Mouse (Mus musculus) midbrain, embryonic 10.5 days (tissue): ENCODE results near the gene Gsg1l. TPM values are rescaled to one million over a fixed set of nuclear protein-coding genes. Genes with fewer than 3 reads are reported as not detected.

Experiments
- DNase-seq: peaks from one replicate; pipeline ENCODE4 v3.0.0-alpha.2; 2017; ENCODE audit warnings: low spot score
- H3K27ac ChIP-seq: fragments of 300-500 bp; sonication (generic); replicated peaks from 2 replicates; pipeline ENCODE4 v1.5.1; 2016; ENCODE audit warnings: mild to moderate bottlenecking
- H3K27me3 ChIP-seq: fragments of 300-500 bp; sonication (generic); 2 replicates; pipeline ENCODE4 v1.6.1; 2016; ENCODE audit warnings: low read depth, mild to moderate bottlenecking; ENCODE audit not compliant: poor library complexity, severe bottlenecking
- H3K36me3 ChIP-seq: fragments of 300-500 bp; sonication (generic); 2 replicates; pipeline ENCODE4 v1.6.1; 2016; ENCODE audit warnings: mild to moderate bottlenecking, moderate library complexity
- H3K4me1 ChIP-seq: fragments of 300-500 bp; sonication (generic); 2 replicates; pipeline ENCODE4 v1.6.1; 2016
- H3K4me3 ChIP-seq: fragments of 300-500 bp; sonication (generic); 2 replicates; pipeline ENCODE4 v1.5.1; 2016; ENCODE audit warnings: mild to moderate bottlenecking, moderate library complexity
- H3K9me3 ChIP-seq: fragments of 300-500 bp; sonication (generic); replicated peaks from 2 replicates; pipeline ENCODE4 v1.6.1; 2016; ENCODE audit warnings: mild to moderate bottlenecking
- WGBS: fragments of 180-500 bp; shearing (Covaris S2); methylation state at CpG from one replicate; pipeline ENCODE4 v1.1.7; 2016; 5-methylcytosine and 5-hydroxymethylcytosine counted together
- polyA plus RNA-seq: library from polyadenylated mRNA; unstranded; fragments of >200 nt; fragmentation: Nextera tagmentation; extraction: Ambion mirVana; gene quantifications from 2 replicates; pipeline ENCODE4 v1.2.1, GENCODE M21; 2016

Gsg1l gene
- polyA plus RNA-seq, 1 experiment from 2014 or later = 1.1 TPM

DNA sequence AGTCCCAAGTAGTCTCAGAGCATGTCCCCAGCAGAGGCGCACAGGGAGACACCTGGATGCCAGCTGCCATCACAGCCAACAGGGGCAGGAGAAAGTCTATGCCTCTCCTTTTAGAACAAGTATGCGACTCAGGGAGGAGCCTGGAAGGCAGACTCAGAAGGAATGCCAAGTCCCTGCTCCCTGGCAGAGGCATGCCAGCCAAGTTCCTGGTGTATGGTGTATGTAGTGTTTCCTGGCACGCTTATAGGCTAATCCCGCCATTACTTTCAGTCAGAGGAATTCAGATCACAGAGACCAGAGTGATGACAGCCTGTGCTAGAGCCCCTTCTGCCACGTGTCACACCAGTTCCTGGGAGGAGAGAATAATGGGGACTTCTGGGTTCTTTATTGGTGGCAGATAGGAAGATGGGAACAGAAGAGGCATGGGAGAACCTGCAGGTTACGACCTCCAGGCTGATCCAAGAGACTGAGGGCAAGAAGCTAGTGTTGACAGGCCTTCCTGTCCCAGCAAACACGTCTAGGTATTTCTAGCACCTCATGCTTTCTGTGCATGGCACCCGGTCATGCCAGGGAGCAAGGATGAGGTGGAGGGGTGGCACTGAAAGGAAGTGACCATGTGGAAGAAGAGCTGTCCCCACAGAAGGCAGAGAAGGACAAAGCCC lies 235.2 kb downstream of the Gsg1l start:
- Histone ChIP-seq H3K9me3 (no peaks in the 10 kb centered on the region), H3K4me1 (no peaks in the 10 kb centered on the region), H3K4me3 (no peak overlapping the region), H3K27ac (no peak overlapping the region), H3K27me3 (no peaks in the 10 kb centered on the region), H3K36me3 (peaks cover 32% of the 10 kb centered on the region)
- WGBS = 86% methylated on average over 8 of the region's 8 CpGs
- no peak for DNase-seq

DNA sequence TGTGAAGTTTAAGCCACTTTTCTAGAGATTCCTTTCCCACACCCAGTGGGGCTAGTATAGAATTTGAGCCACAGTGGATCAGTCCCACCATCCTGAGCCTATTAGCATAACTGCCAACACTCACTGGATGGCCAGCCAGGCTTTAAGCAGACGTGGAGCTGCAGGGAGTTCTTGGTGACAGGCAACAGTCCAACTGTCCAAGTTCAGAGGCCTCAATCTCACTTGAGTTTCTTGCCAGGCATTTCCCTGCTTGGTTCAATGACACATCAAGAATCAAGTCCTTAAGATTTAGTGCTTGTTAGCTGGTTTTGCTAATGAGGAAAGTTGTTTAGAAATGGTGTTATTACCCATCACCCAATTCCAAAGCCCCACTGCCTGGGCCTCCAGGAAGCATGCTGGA lies 236.6 kb downstream of the Gsg1l start:
- no peak overlapping the region for H3K4me3 ChIP-seq
- no peaks in the 10 kb centered on the region for H3K4me1 ChIP-seq
- DNase-seq = no peak
- 76% methylated on average over 1 of the region's 1 CpGs for WGBS
- peaks cover 18% of the 10 kb centered on the region for H3K36me3 ChIP-seq
- no peaks in the 10 kb centered on the region for H3K27me3 ChIP-seq
- H3K9me3 ChIP-seq = no peaks in the 10 kb centered on the region
- no peak overlapping the region for H3K27ac ChIP-seq

DNA sequence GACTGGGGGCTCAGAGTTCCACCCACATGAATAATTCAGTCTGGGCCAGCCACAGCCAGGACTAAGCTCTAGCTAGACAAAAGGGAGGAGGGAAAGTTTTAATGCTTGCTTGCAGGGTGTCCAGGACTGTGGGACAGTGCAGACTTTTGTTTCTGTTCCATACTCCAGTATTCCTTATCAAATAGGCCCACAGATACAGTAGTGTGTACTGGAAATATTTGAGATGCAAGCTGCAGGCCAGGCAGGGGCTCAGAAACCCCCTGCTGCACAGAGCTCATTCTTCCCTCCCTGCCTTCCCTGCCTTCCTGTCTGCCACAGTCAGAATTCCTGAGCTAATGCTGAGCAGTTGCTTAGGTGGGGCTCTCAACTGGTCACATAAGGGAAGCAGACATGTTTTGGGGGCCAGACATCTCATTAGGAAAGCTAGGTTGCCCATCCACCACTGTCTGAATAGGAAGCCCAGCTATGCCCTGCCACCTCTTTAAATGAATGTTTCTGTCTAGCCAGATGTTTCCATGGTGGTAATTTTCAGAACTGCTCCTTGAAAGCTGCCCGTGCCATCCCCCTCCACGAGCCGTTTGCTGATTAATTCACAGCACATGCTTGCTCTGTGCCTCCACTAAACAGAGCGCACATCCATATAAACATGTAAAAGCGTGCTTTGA lies 244.0 kb downstream of the Gsg1l start:
- peak overlapping the region; percentile 84 for H3K27ac ChIP-seq
- no peaks in the 10 kb centered on the region for H3K9me3 ChIP-seq
- H3K4me3 ChIP-seq = no peak overlapping the region
- H3K27me3 ChIP-seq = no peaks in the 10 kb centered on the region
- peaks cover 16% of the 10 kb centered on the region; the same call in 1 of the 2 replicates for H3K36me3 ChIP-seq
- peak; percentile 28 for DNase-seq
- H3K4me1 ChIP-seq = peaks cover 20% of the 10 kb centered on the region
- WGBS = 53% methylated on average over 5 of the region's 5 CpGs

DNA sequence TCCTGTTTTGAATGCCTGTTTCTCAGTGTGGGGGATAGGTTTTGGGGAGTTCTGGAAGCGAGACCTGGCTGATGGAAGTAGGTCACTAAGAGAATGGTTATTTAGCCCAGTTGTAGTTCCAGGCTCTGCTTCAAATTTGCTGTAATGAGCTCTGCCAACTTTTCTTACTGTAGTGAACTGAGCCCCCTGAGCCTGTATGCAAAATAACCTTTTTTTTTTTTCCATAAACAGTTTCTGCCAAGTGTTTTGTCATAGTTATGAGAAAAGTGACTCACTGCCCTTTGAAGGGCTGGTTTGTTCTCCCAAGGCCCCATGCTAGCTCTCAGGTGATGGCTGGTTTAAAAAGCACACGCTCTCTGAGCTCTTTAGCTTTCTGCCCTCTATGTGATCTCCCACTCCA lies 248.7 kb downstream of the Gsg1l start:
- Histone ChIP-seq H3K27ac (no peak overlapping the region), H3K4me1 (peaks cover 23% of the 10 kb centered on the region)
- 93% methylated on average over 2 of the region's 2 CpGs for WGBS

DNA sequence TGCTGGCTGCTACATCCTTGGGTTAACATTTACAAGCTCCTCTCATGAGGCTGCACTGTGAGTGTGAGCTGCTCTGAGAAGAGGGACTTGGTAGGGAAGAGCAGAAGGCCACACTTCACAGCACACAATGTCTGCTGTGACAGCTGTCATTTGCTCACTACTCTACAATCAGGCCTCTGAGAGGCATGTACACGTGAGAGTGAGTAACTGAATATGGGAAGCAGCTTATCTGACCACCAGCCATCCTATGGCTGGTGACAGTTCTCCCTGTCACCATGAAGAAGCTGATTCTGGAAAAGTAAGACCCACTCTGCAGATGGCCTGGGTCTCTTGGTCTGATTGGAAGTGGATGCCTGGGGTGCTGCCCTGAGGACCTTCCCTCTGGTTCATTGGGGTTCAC lies 249.4 kb downstream of the Gsg1l start:
- peaks cover 18% of the 10 kb centered on the region; the same call in 1 of the 2 replicates for H3K36me3 ChIP-seq
- H3K4me1 ChIP-seq = peaks cover 17% of the 10 kb centered on the region
- no peak for DNase-seq
- H3K27me3 ChIP-seq = no peaks in the 10 kb centered on the region
- no peak overlapping the region for H3K4me3 ChIP-seq
- H3K9me3 ChIP-seq = no peaks in the 10 kb centered on the region
- no peak overlapping the region for H3K27ac ChIP-seq
- 79% methylated on average over 1 of the region's 1 CpGs for WGBS

More for the DNA sequence above, 248.7 kb downstream of the Gsg1l start:
- H3K36me3 ChIP-seq = peaks cover 18% of the 10 kb centered on the region; the same call in 1 of the 2 replicates
- H3K4me3 ChIP-seq = no peak overlapping the region
- no peaks in the 10 kb centered on the region for H3K27me3 ChIP-seq
- DNase-seq = no peak
- no peaks in the 10 kb centered on the region for H3K9me3 ChIP-seq

DNA sequence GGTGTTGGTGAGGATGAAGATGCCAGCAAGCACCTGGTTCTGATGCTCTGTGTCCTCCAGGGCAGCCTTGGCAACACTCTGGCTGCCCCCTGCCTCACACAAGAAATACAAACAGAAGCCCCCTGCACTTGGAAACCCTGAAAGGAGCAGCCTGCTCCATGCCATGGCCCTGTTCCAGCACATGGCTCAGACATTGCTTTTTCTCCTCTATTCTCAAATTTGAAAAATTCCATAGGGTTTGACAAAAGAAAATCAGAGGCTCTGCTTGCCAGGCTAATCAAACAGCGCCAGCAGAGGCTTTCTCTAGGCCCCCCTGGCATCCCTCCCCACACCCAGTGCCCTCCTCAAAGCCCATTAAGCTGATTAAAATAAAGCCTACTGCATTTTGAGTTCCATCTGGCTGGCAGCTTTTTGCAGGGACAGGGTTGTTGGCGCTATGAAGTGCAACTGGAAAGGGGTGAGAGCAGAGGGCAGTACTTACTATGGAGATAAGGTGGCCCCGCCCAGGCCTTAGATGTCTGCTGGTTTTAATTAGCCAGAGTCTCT lies 253.0 kb downstream of the Gsg1l start:
- no peak overlapping the region for H3K4me3 ChIP-seq
- 65% methylated on average over 3 of the region's 3 CpGs for WGBS
- no peaks in the 10 kb centered on the region for H3K9me3 ChIP-seq
- peak overlapping the region; percentile 33; the same call in 1 of the 2 replicates for H3K27ac ChIP-seq
- H3K36me3 ChIP-seq = peaks cover 10% of the 10 kb centered on the region; the same call in 1 of the 2 replicates
- DNase-seq = no peak
- H3K27me3 ChIP-seq = no peaks in the 10 kb centered on the region
- H3K4me1 ChIP-seq = peaks cover 18% of the 10 kb centered on the region

DNA sequence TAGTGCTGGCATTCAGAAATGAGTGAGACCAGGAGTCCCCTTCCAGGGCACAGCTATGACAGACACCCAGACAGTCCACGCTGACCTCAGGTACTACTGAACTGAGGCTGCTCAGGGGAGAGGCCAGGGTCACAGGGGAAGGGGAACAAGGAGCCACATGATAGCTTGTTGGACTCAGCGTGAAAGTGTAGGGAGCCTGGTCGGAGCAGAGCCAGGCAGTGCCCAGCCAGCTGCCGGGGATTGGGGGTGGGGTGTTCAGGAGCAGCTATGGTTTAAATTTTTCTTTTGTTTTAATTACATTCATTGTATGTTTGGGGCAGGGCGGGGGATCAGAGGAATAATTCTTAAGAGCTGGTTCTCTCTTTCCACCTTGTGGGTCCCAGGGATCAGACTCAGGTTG lies 253.7 kb downstream of the Gsg1l start:
- H3K9me3 ChIP-seq = no peaks in the 10 kb centered on the region
- no peak overlapping the region for H3K4me3 ChIP-seq
- DNase-seq = no peak
- peaks cover 18% of the 10 kb centered on the region for H3K4me1 ChIP-seq
- no peaks in the 10 kb centered on the region for H3K27me3 ChIP-seq
- WGBS = 73% methylated on average over 5 of the region's 5 CpGs
- 0 out of 2 replicates have a peak overlapping the region, but pooled peaks have one; percentile 38 for H3K27ac ChIP-seq
- H3K36me3 ChIP-seq = peaks cover 10% of the 10 kb centered on the region; the same call in 1 of the 2 replicates

Other genes with a start within 250 kb of the Gsg1l start
- gene Xpo6, start 118.1 kb upstream of the Gsg1l start, polyA plus RNA-seq = 61.3 and 65.7 TPM in 2 replicates
- gene Sbk1, start 190.2 kb upstream of the Gsg1l start, polyA plus RNA-seq = 91.5 and 129 TPM in 2 replicates